Mouse (Mus musculus) stomach, postnatal 0 days (tissue): Measurements from ENCODE around the gene Manba.

Experiments
- CTCF ChIP-seq: IDR thresholded peaks from 2 replicates; pipeline ENCODE4 v1.5.1; 2016; ENCODE audit warnings: antibody characterized with exemption, low read depth, mild to moderate bottlenecking, moderate library complexity
- EP300 ChIP-seq: optimal IDR thresholded peaks from 2 replicates; pipeline ENCODE3; 2016; ENCODE audit warnings: antibody characterized with exemption

DNA sequence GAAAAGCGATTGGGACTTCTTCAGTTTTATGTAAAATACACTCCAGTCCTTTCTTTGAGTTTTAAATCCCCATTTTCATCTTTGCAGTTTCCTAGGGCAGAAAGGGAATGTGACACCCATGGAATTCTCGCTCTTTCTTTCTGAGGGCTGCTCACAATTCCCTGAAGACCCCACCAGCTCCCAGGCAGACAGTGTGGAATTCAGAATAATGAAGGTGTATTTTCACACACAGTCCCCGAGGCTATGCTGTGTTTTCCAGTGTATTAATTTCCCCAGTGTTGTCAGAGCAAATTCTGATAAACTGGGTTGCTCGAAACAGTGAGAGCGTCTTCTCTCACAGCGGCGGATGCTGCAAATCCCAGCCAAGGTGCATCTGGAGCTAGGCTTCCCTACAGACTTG, 44.3 kb downstream of the Manba start:
- no peak for TF ChIP-seq CTCF
- TF ChIP-seq EP300, result no peak
